ENCODE assay signal across 18 mouse cellular contexts in genomic region chr6:71995081-71995480, GRCm38 (mm10).
A peak's percentile ranks its signal among the peaks of the same experiment; 100 is the strongest.
DNase-seq lines count a peak whose midpoint lies in the region; TF ChIP-seq lines count a peak whose summit lies in the region.
"Had no signal": no experiment of that assay in that cellular context is flagged by ENCODE, and none has a peak within 500 bp of the region (broad histone marks: within the 10 kb centered on the region; RNA-seq: fewer than 3 reads in every experiment).

No protein-coding gene starts in this region.

- H3K4me3 ChIP-seq in cerebellum, adult 2 months (replicated peaks; ENCODE audit: insufficient read depth, low read depth, low read length), result no peak overlapping the region
- H3K4me3 ChIP-seq: embryonic facial prominence, embryonic 13.5 days; forebrain, embryonic 12.5 days; heart, embryonic 12.5 days; hindbrain, embryonic 10.5 days; intestine, embryonic 15.5 days had no signal

- peak overlapping the region; percentile 35; the same call in 1 of the 2 replicates for H3K27ac ChIP-seq in cerebellum, adult 2 months (ENCODE audit: insufficient read depth, low read length)
- H3K27ac ChIP-seq: embryonic facial prominence, embryonic 13.5 days; forebrain, embryonic 12.5 days; hindbrain, embryonic 10.5 days; hindbrain, embryonic 14.5 days; intestine, embryonic 15.5 days had no signal

- H3K4me1 ChIP-seq in cerebellum, adult 2 months (ENCODE audit: control insufficient read depth, insufficient read depth, low read length), result peaks cover 54% of the 10 kb centered on the region

- 88% methylated on average over 3 of the region's 3 CpGs for WGBS in cerebellum, adult 2 months

- no peak for TF ChIP-seq POLR2A in cerebellum, adult 2 months (IDR thresholded peaks at IDR 0.05; ENCODE audit: borderline replicate concordance, insufficient read depth, low read length)

- TF ChIP-seq CTCF in cerebellum, adult 2 months (IDR thresholded peaks at IDR 0.05; ENCODE audit: borderline replicate concordance, insufficient read depth, low read depth, low read length), result no peak

- H3K27me3 ChIP-seq in cerebellum, adult 2 months (ENCODE audit: control insufficient read depth, insufficient read depth, low read length), result no peaks in the 10 kb centered on the region
- H3K27me3 ChIP-seq: CH12.LX; embryonic facial prominence, embryonic 13.5 days; forebrain, embryonic 12.5 days; heart, embryonic 12.5 days; intestine, embryonic 15.5 days had no signal

- DNase-seq in adrenal gland, adult (ENCODE audit: inconsistent age in 2 of 2, low spot score in 1 of 2), result peak; percentile 25 to 74
- DNase-seq in adrenal gland, adult 18-20 months (ENCODE audit: low spot score in 2 of 2), result no peak
- no peak for DNase-seq in cerebellum, adult 2 months
- DNase-seq in cerebellum, postnatal 4 days (ENCODE audit: low spot score in 2 of 2), result no peak
- DNase-seq in lung, postnatal 36 days, result peak; percentile 42
- DNase-seq in lung, postnatal 10 days, result no peak
- no peak for DNase-seq in frontal cortex, postnatal 25 days (ENCODE audit: low spot score in 2 of 2)
- DNase-seq: cerebellum, adult 11 months; cerebellum, adult 9-10 months; cerebellum, postnatal 25 days; gastrocnemius, postnatal 25 days had no signal

Comparison
In these comparisons a context has a peak if more than half of its experiments do, and no peak if none do; other contexts are left out.
1. DNase-seq: peak in adrenal gland, adult (2 of 2) and lung, postnatal 36 days (single experiment); none in adrenal gland, adult 18-20 months (0 of 2), cerebellum, adult 2 months (0 of 2), cerebellum, postnatal 4 days (0 of 2), lung, postnatal 10 days (single experiment) and frontal cortex, postnatal 25 days (0 of 2).